Mouse (Mus musculus) adrenal gland, adult 2 months (tissue): Measurements from ENCODE around the gene Gpc3. TPM values are rescaled to one million over a fixed set of nuclear protein-coding genes. Genes with fewer than 3 reads are reported as not detected.

Source experiments
- DNase-seq: peaks from one replicate; pipeline ENCODE4 v3.0.0; 2021
- polyA plus RNA-seq: library from polyadenylated mRNA; depleted of rRNA; stranded (reverse); fragments of >200 nt; gene quantifications from 2 replicates; pipeline ENCODE4 v1.2.3, GENCODE M21; 2012
- total RNA-seq, 2 experiments: library from RNA; stranded (reverse); gene quantifications; 2 replicates each; pipeline ENCODE4 v1.2.3; 2021

Gpc3 gene
- total and polyA plus RNA-seq, 3 experiments = 33.7 to 81.7 (median 43.7) TPM

DNA sequence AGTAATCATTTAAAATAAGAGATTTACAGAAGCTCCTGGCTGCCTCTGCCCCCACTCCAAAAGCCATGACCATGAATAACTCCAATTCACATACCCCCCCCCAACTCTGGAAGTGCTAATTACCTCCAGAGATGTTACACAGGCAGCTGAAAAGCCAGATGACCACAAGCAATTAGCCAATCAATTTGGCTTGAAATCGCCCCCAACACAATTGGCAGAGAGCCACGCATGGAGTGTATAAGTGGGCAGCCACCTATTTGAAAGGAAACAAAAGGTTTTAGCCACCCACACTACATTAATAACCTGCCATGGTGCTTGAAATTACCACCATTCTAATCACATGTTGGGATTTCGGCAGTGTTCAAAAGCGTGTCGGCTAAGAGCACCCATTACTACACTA lies 55.2 kb downstream of the Gpc3 start:
- DNase-seq = no peak

DNA sequence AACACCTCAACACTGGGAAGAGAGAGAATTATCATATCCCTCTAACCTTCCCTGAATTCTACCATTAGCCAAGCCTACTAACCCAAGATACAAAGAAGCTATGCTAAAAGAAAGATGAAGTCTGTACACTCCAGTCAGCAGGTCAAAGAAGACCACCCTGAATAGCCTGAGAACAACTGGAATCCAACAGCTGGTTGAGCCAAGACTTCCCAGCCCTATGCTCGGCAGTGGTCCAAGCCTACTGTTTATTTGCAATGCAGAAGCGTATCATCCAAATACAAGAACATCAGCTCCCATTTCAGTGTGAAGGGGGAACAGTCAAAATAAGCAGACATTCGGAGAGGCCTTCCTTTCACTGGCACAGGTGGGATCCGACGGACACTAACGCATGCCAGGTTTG lies 56.3 kb downstream of the Gpc3 start:
- DNase-seq = no peak

DNA sequence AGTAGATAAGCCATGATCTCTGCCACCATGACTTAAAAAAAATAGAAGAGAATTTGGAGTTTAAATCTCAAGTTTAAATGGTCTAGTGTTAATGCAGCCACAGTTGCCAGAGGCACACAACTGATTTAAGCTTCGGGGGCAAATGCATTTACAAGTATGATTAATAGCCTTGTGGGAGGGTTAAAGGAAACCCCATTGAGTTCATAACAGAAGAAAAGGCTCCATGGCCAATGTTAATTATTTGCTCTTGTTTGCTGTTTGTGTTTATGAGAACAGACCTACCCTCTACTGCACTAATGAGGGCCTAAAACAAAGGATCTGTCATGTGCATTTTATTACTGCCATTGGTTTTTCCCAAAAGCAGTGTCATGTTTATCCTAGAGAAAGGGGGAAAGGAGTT lies 62.5 kb downstream of the Gpc3 start:
- no peak for DNase-seq

- no peak for DNase-seq
These were observed 69.1 kb downstream of the Gpc3 start for GRCm38 (mm10) chrX:52544623-52545022.

DNA sequence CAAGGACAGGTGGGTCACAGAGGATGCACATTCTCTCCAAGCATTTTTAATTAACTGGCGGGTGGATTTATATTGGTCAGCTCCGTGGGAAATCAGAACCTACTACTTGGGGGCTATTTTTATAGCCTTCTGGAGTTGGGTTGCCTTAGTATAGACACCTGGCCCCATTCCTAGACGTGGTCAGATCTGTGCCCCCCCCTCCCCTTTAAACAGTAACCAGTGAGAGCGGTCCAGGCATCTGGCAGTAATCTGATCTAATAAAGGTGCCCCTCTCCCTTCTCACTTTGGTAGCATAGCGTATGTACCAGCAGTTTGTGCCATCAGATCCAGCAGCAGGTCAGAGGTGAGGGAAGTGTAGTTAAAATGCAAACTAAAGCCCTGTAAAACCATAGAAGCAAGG lies 76.5 kb downstream of the Gpc3 start:
- no peak for DNase-seq

- no peak for DNase-seq
These were observed 80.0 kb downstream of the Gpc3 start for GRCm38 (mm10) chrX:52533766-52534165.

DNA sequence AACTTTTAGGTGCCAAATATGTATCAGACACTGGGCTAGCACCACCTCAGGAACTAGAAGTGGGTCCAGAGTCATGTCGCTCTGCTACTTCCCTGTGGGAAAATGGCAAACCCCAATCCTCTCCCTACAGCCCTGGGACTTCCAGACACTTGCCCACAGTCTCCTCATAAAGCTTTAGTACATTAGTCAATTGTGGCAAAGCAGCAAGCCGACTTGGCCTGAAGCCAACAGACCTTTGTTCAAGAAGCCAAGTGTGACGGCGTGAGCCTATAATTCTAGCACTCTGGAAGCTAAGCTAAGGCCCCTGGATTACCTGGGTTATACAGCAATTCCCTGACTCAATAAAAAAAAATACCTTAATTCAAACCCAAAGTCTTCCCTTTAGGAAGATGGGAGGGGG lies 80.7 kb downstream of the Gpc3 start:
- DNase-seq = no peak

DNA sequence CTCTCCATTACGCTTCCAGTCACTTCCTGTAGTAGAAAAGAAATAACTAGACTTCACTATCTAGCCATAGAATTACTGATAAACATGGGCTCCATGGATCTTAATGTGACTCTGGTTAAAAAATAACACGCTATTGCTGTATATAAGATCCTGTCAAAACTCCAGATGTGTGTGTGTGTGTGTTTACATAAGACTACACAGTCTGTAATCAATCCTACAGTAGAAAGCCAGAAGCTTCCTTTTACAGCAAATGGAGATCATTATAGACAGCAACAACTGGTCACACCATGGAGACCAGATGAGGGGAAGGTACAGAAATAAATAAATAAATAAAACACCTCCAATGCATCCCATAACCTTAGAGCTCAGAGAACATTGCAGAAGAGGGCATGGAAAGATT lies 81.6 kb downstream of the Gpc3 start:
- no peak for DNase-seq

- no peak for DNase-seq
These were observed 87.7 kb downstream of the Gpc3 start for GRCm38 (mm10) chrX:52526086-52526485.

- DNase-seq = no peak
These were observed 88.6 kb downstream of the Gpc3 start for GRCm38 (mm10) chrX:52525132-52525531.

GRCm38 (mm10) chrX:52514553-52514952 lies 99.2 kb downstream of the Gpc3 start:
- DNase-seq = no peak

GRCm38 (mm10) chrX:52511151-52511550 lies 102.6 kb downstream of the Gpc3 start:
- no peak for DNase-seq

DNA sequence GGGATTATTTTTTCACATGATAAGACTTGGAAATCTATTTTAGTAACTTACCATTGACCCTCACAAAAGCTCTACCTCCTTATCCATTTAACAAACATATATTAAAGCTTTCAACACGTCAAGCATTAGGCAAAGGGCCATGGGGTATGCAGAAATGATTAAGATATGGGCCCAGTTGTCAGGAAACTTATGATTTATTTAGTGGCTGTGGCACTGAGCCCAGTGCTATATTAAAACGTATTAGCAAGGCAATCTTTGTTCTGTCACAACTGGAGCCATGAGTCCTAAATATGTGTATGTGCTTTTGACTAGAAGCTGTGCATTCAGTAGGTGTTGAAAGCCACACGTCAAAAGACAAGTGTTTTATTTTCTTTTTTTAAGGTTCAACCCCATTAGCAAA lies 109.9 kb downstream of the Gpc3 start:
- DNase-seq = no peak

GRCm38 (mm10) chrX:52489461-52489860 lies 124.3 kb downstream of the Gpc3 start:
- DNase-seq = no peak

DNA sequence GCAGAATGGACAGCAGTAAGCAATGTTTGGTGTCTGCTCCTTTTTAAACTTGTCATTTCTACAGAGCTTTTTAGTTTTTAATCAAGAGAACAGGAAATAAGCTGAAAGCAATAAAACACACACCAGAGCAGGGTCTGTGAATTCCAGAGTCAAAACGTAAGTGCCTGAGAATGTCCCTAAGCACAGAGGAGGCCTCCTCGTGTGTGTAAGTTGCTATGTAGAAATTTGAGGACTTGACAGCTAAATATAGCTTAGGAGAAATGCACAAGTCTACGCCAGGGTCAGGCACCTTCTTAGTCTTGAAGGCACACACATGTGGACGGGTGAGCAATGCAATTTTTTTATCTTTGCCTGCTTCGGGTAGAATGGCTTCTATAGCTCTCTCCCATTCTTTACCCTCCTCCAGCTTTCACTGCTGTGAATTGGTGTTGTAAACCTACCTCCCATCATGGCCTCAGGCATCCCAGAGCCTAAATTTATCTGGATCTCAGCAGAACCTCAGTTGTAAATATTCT lies 158.6 kb downstream of the Gpc3 start:
- DNase-seq = no peak

DNA sequence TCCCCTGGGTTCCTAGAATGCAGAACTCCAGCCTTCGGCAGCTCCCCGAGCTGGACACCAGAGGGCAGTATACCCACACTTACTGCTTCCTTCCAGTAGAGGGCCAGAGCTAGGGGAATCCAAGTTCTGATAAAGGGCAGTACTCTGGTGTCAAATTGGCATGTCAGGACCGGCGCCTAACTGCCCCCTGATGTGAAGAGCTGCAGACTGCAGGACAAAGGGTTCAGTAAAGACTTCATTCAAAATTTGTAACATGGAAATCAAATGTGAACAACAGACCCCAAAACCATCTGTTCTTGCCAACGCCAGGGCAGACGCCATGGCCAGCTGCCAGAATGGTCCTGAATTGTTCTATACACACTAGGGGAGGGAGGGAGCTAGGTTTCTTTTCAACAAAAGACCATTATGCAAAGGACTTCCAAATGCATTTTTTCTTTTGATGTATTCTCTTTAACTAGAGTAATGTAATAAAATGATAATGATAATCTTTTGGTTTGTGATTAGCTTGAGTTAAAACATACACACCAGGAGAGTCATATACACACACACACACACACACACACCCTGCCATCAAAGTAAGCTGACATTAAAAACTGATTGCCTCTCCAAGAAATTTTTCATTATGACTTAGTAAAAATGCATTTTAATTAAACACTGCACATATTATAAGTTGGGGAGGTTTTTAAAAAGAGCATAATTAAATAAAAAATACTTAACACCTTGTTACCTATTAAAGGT lies 160.1 kb downstream of the Gpc3 start:
- DNase-seq = peak; percentile 59

GRCm38 (mm10) chrX:52449177-52449576 lies 164.6 kb downstream of the Gpc3 start:
- no peak for DNase-seq

- no peak for DNase-seq
These were observed 165.3 kb downstream of the Gpc3 start for GRCm38 (mm10) chrX:52448496-52448895.

DNA sequence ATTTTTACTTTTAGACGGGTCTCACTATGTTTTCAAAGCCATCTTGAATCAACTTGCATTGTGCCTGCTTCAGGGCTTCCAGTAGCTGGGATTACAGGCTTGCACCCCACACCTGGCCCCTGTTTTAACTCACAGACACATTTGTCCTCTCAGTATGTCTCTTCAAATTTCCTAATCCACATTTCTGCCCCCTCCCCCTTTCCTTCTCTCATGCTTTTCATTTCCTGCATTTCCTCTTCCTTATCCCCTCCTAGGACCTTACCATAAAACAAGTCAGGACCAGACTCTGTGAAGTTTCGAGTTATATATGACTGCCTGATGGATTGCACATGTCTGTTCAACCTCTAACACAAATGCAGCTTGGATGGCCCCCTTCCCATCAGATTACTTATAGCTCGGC lies 167.2 kb downstream of the Gpc3 start:
- no peak for DNase-seq

DNA sequence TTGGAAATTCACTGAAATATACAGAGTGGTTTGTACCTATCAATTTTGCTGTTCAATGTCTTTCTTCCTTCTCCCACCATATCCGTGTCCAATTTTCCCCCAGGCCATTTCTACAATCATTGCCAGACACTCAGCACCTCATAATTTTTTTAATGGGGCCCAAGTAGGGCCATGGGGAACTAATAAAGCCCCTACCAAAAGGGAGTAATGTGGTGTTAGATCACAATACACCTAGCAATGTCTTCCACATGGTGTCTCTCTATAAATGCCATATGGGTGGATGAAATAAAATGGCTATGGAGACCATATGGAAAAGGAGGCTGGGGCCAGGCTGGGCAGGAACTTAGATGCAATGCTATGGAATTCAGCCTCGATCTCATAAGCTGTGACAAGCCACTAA lies 168.8 kb downstream of the Gpc3 start:
- no peak for DNase-seq

DNA sequence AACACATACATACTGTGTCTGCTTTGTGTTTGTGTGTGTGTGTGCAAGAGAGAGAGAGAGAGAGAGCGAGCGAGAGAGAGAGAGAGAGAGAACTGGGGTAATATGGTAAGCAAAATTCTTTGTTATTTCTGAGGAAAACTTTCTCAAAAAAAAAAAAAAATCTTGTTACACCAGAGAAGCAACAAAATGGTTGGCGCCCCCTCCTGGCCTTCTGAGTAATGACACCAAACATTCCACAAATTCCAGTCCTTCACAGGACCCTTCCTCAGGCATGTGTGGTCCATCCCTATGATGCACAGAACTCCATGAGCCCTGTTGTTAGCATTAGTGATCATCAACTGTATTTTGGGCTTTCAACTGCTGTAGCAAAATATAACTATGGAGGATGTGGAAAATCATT lies 172.0 kb downstream of the Gpc3 start:
- DNase-seq = no peak

DNA sequence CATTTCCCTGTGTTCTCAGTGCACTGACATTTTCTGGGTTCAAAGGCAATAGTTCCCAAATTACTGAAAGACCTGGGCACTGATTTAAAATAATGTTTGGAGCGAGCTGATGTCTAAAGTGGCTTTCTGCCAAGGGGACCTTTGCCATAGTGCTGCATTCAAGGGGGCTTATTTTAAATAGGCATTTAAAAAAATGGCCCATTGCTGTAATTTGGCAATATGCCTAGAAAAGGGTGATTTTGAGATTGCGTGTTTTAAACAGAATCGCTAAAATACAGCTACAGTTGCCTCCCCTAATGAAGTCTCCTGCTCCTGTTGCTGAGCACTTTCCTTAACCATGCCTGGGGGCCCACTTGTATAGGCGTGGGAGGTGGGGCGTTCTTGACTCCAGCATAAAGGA lies 174.3 kb downstream of the Gpc3 start:
- no peak for DNase-seq

GRCm38 (mm10) chrX:52425605-52426004 lies 188.1 kb downstream of the Gpc3 start:
- no peak for DNase-seq

GRCm38 (mm10) chrX:52419850-52420249 lies 193.9 kb downstream of the Gpc3 start:
- no peak for DNase-seq
